Mouse (Mus musculus) Muller cell, postnatal 12 days (primary cell): ENCODE measurements around the gene Ctsl.

Source experiments
- DNase-seq: peaks from one replicate; pipeline ENCODE4 v3.0.0-alpha.2; 2015; ENCODE audit errors: inconsistent ontology term

Ctsl gene

GRCm38 (mm10) chr13:64373695-64374094 is 3.0 kb upstream of the Ctsl start:
- DNase-seq: peak; percentile 73

GRCm38 (mm10) chr13:64369805-64370172 is 901 bp downstream of the Ctsl start:
- no peak for DNase-seq

- DNase-seq: no peak
These were observed 2.1 kb downstream of the Ctsl start for GRCm38 (mm10) chr13:64368596-64368995.

- no peak for DNase-seq
These were observed 3.1 kb downstream of the Ctsl start for GRCm38 (mm10) chr13:64367615-64368014.

- DNase-seq: no peak
These were observed 5.4 kb downstream of the Ctsl start for GRCm38 (mm10) chr13:64365326-64365725.

GRCm38 (mm10) chr13:64364258-64364657 is 6.4 kb downstream of the Ctsl start:
- DNase-seq: no peak

GRCm38 (mm10) chr13:64362139-64362538 is 8.6 kb downstream of the Ctsl start:
- DNase-seq: no peak

GRCm38 (mm10) chr13:64361020-64361419 is 9.7 kb downstream of the Ctsl start:
- DNase-seq: no peak

GRCm38 (mm10) chr13:64359702-64360101 is 11.0 kb downstream of the Ctsl start:
- DNase-seq: no peak

GRCm38 (mm10) chr13:64358476-64358875 is 12.2 kb downstream of the Ctsl start:
- peak; percentile 37 for DNase-seq

GRCm38 (mm10) chr13:64357389-64357788 is 13.3 kb downstream of the Ctsl start:
- DNase-seq: no peak

- no peak for DNase-seq
These were observed 21.2 kb downstream of the Ctsl start for GRCm38 (mm10) chr13:64349474-64349873.

- DNase-seq: peak; percentile 52
These were observed 26.6 kb downstream of the Ctsl start for GRCm38 (mm10) chr13:64344082-64344501.

- DNase-seq: peak; percentile 39
These were observed 27.1 kb downstream of the Ctsl start for GRCm38 (mm10) chr13:64343598-64343997.

GRCm38 (mm10) chr13:64335546-64336132 is 35.1 kb downstream of the Ctsl start:
- DNase-seq: no peak

- no peak for DNase-seq
These were observed 37.6 kb downstream of the Ctsl start for GRCm38 (mm10) chr13:64333102-64333501.

GRCm38 (mm10) chr13:64332321-64332720 is 38.4 kb downstream of the Ctsl start:
- DNase-seq: no peak

GRCm38 (mm10) chr13:64322561-64323281 is 48.0 kb downstream of the Ctsl start:
- DNase-seq: no peak

GRCm38 (mm10) chr13:64320334-64320733 is 50.4 kb downstream of the Ctsl start:
- DNase-seq: no peak

GRCm38 (mm10) chr13:64319782-64320181 is 50.9 kb downstream of the Ctsl start:
- no peak for DNase-seq

GRCm38 (mm10) chr13:64318355-64318754 is 52.3 kb downstream of the Ctsl start:
- peak; percentile 85 for DNase-seq

- peak; percentile 33 for DNase-seq
These were observed 55.1 kb downstream of the Ctsl start for GRCm38 (mm10) chr13:64315483-64316050.

- DNase-seq: no peak
These were observed 56.6 kb downstream of the Ctsl start for GRCm38 (mm10) chr13:64314041-64314440.
